Mouse (Mus musculus) urinary bladder, adult 18-20 months (tissue): ENCODE data around the gene Olfr896-ps1.

Source experiments
- DNase-seq, 2 experiments: peaks; one replicate each; pipeline ENCODE4 v3.0.0; 2022; ENCODE audit warnings: low spot score in 2 of 2, mixed read lengths in 2 of 2

Gene Olfr896-ps1

DNA sequence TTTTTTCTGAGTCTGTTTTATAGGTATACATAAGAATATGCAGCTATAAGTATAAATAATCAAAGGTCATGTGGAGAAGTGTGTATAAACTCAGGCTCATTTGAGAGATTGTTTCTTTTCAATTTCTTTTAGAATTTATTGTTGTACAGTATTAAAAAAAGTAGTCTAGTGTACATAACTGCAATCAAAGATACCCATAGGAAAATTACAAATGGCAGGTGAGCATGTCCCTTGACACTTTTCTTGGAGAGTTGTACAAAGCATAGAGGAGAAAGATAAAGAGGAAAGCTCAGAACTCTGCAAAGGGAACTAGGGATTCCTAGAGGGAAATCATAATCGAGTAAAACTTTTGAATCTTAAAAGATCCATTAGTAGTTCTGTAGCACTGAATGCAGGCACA is at the start of gene Olfr896-ps1:
TSS of gene Olfr896-ps1 (plus strand) at position 301 of the 400 bp plus-strand sequence.
- no peak for DNase-seq

DNA sequence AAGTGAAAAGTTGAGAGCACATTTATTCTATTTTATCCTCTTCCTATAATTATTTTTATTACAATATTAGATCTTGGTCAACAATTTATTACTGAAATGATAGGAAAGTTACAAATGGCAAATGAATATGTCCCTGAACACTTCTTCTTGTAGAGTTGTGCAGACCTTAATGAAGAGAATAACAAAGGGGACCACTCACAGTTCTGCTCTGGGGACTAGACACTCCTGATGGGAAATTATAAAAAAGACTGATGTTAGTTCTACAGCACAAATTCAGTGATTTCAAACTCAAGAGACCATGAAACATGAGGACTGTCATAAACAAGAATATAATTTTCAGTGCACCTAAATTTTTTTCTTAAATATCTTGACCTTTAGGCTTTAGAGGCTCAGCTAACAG is 38.4 kb upstream of the Olfr896-ps1 start, which contains the start of gene Olfr143:
TSS of gene Olfr143 (plus strand) at position 301 of the 400 bp plus-strand sequence.
- no peak for DNase-seq

DNA sequence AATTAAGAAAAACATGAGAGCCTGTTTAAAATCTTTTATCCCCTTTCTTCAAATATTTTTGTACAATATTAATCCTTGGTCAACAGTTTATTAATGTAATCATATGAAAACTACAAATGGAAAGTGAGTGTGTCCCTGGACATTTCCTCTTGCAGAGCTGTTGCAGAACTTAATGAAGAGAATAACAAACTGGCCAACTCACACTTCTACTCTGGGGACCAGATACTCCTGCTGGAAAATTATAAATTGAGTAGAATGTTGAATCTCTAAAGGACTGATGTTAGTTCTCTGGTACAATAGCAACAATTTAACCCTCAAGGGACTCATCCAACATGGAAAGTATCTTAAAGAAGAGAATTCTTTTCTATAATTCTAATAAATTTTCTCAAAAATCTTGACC is 23.4 kb upstream of the Olfr896-ps1 start, which contains the start of gene Olfr895:
TSS of gene Olfr895 (plus strand) at position 301 of the 400 bp plus-strand sequence.
- no peak for DNase-seq

DNA sequence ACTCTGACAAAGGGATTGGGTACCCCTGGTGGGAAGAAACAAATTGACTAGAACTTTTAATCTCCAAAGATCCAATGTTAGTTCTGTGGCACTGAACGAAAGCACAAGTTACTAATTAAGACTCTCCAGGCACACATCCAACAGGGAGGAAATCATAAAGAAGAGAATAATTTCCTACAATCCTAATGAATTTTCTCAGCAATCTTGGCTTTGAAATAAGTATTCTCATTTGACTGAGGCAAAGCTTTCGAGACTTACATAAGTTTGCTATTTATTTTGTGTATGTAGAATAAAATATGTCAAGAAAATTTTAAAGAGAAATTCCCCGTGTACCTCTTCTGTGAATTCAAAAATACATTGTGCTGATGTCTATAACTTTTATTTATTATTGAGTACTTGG is 37.9 kb downstream of the Olfr896-ps1 start, which contains the start of gene Olfr25:
TSS of gene Olfr25 (plus strand) at position 301 of the 400 bp plus-strand sequence.
- DNase-seq = no peak
